Comparison of ENCODE assay signal across 8 mouse cellular contexts in genomic region chr7:96952094-96952493, GRCm38 (mm10). TPM values are rescaled to one million over a fixed set of nuclear protein-coding genes. Genes with fewer than 3 reads are reported as not detected.
DNase-seq lines count a peak whose midpoint lies in the region; ATAC-seq and TF ChIP-seq lines count a peak whose summit lies in the region.

No protein-coding gene starts in this region.

- no peaks in the 10 kb centered on the region for H3K9me3 ChIP-seq in embryonic facial prominence, embryonic 13.5 days
- no peaks in the 10 kb centered on the region for H3K9me3 ChIP-seq in kidney, embryonic 14.5 days (ENCODE audit: control insufficient read depth, low read length)
- H3K9me3 ChIP-seq in midbrain, postnatal 0 days (ENCODE audit: low read length), result no peaks in the 10 kb centered on the region

- no peaks in the 10 kb centered on the region for H3K27me3 ChIP-seq in embryonic facial prominence, embryonic 13.5 days
- H3K27me3 ChIP-seq in kidney, embryonic 14.5 days (ENCODE audit: control insufficient read depth, insufficient read depth, low read length), result no peaks in the 10 kb centered on the region
- H3K27me3 ChIP-seq in midbrain, postnatal 0 days (ENCODE audit: insufficient read depth, low read length), result no peaks in the 10 kb centered on the region

- WGBS in embryonic facial prominence, embryonic 13.5 days, result 26% methylated on average over 5 of the region's 5 CpGs
- 34% methylated on average over 5 of the region's 5 CpGs for WGBS in kidney, embryonic 14.5 days
- 39% methylated on average over 5 of the region's 5 CpGs for whole genome bisulfite sequencing in midbrain, postnatal 0 days

- peak overlapping the region; percentile 89 for H3K9ac ChIP-seq in embryonic facial prominence, embryonic 13.5 days
- peak overlapping the region; percentile 78 for H3K9ac ChIP-seq in kidney, embryonic 14.5 days (ENCODE audit: low read depth, low read length)
- H3K9ac ChIP-seq in midbrain, postnatal 0 days (replicated peaks; ENCODE audit: low read length, poor library complexity, severe bottlenecking), result peak overlapping the region; percentile 79

- peak overlapping the region; percentile 87 for H3K4me3 ChIP-seq in embryonic facial prominence, embryonic 13.5 days
- H3K4me3 ChIP-seq in kidney, embryonic 14.5 days (ENCODE audit: low read length), result peak overlapping the region; percentile 91
- peak overlapping the region; percentile 76 for H3K4me3 ChIP-seq in midbrain, postnatal 0 days (ENCODE audit: low read depth, low read length)

- ATAC-seq in embryonic facial prominence, embryonic 13.5 days (ENCODE audit: insufficient number of reproducible peaks, insufficient read depth, low FRiP score, low TSS enrichment, low read depth), result no peak
- ATAC-seq in kidney, embryonic 14.5 days (ENCODE audit: low FRiP score, low TSS enrichment), result no peak
- no peak for ATAC-seq in midbrain, postnatal 0 days (ENCODE audit: low FRiP score)

- DNase-seq in kidney, adult 11 months, result peak; percentile 19
- DNase-seq in kidney, postnatal 25 days, result no peak
- DNase-seq in midbrain, postnatal 0 days (ENCODE audit: low spot score), result no peak
- no peak for DNase-seq in layer of hippocampus, postnatal 36 days
- DNase-seq in frontal cortex, postnatal 36 days (ENCODE audit: low spot score in 2 of 2), result no peak
- no peak for DNase-seq in layer of hippocampus, postnatal 25 days (ENCODE audit: extremely low spot score in 1 of 2, low spot score in 1 of 2)

- TF ChIP-seq CTCF in midbrain, postnatal 0 days (IDR thresholded peaks at IDR 0.05), result no peak

- H3K4me2 ChIP-seq in embryonic facial prominence, embryonic 13.5 days, result peak overlapping the region; percentile 74
- peak overlapping the region; percentile 72 for H3K4me2 ChIP-seq in kidney, embryonic 14.5 days (replicated peaks; ENCODE audit: low read depth, low read length)
- peak overlapping the region; percentile 92 for H3K4me2 ChIP-seq in midbrain, postnatal 0 days (ENCODE audit: low read depth, low read length, poor library complexity, severe bottlenecking)

- peaks cover 3% of the 10 kb centered on the region for H3K36me3 ChIP-seq in embryonic facial prominence, embryonic 13.5 days
- peaks cover 3% of the 10 kb centered on the region; the same call in 1 of the 2 replicates for H3K36me3 ChIP-seq in kidney, embryonic 14.5 days (ENCODE audit: control insufficient read depth, insufficient read depth, low read length)
- no peaks in the 10 kb centered on the region for H3K36me3 ChIP-seq in midbrain, postnatal 0 days (ENCODE audit: insufficient read depth, low read length)

- peaks cover 13% of the 10 kb centered on the region for H3K4me1 ChIP-seq in embryonic facial prominence, embryonic 13.5 days
- no peaks in the 10 kb centered on the region for H3K4me1 ChIP-seq in kidney, embryonic 14.5 days (ENCODE audit: control insufficient read depth, insufficient read depth, low read length)
- peaks cover 10% of the 10 kb centered on the region; the same call in 1 of the 2 replicates for H3K4me1 ChIP-seq in midbrain, postnatal 0 days (ENCODE audit: insufficient read depth, low read length)

- peak overlapping the region; percentile 89 for H3K27ac ChIP-seq in embryonic facial prominence, embryonic 13.5 days
- no peak overlapping the region for H3K27ac ChIP-seq in kidney, embryonic 14.5 days (ENCODE audit: low read depth, low read length)
- no peak overlapping the region for H3K27ac ChIP-seq in midbrain, postnatal 0 days (ENCODE audit: low read depth, low read length)

RNA-seq across cellular contexts. Expression of gene Nars2, which starts 0.8 kb away (rescaled TPM):
- polyA plus RNA-seq in embryonic facial prominence, embryonic 13.5 days (2015; fragmentation: Nextera tagmentation; extraction: Ambion mirVana), result 21.2 and 26.6 TPM in 2 replicates
- polyA plus RNA-seq in kidney, embryonic 14.5 days (2014; fragmentation: Nextera tagmentation; extraction: Ambion mirVana), result 19.9 and 26.0 TPM in 2 replicates
- total RNA-seq in midbrain, postnatal 0 days (2014; rRNA removed), result 5.4 and 13.9 TPM in 2 replicates
- 13.2 and 14.9 TPM in 2 replicates for polyA plus RNA-seq in midbrain, postnatal 0 days (2015; fragmentation: Nextera tagmentation; extraction: Ambion mirVana)
- total RNA-seq in layer of hippocampus, postnatal 36 days (2021), result 10 to 100 TPM; 15.7 to 17.1 TPM
- total RNA-seq in layer of hippocampus, postnatal 25 days (2021), result 10 to 100 TPM; 15.5 to 20.9 TPM
